Mouse (Mus musculus) midbrain, embryonic 13.5 days (tissue): ENCODE results near the gene Atxn7. TPM values are rescaled to one million over a fixed set of nuclear protein-coding genes. Genes with fewer than 3 reads are reported as not detected.
A peak's percentile ranks its signal among the peaks of the same experiment; 100 is the strongest.

Experiments used
- ATAC-seq: fragments of 200-750 bp; cut with Nextera tagmentation; 2 replicates; pipeline ENCODE4 v1.8.0; 2017; ENCODE audit warnings: mild to moderate bottlenecking, moderate TSS enrichment, moderate library complexity
- H3K27ac ChIP-seq: fragments of 300-500 bp; sonication (generic); 2 replicates; pipeline ENCODE4 v1.5.1; 2015; ENCODE audit warnings: inconsistent platforms, mild to moderate bottlenecking, moderate library complexity
- H3K27me3 ChIP-seq: fragments of 300-500 bp; sonication (generic); 2 replicates; pipeline ENCODE4 v1.6.1; 2015; ENCODE audit warnings: mild to moderate bottlenecking, inconsistent platforms
- H3K36me3 ChIP-seq: fragments of 300-500 bp; sonication (generic); 2 replicates; pipeline ENCODE4 v1.6.1; 2015; ENCODE audit warnings: mild to moderate bottlenecking, inconsistent platforms
- H3K4me1 ChIP-seq: fragments of 300-500 bp; sonication (generic); replicated peaks from 2 replicates; pipeline ENCODE4 v1.6.1; 2015; ENCODE audit warnings: inconsistent platforms
- H3K4me2 ChIP-seq: fragments of 300-500 bp; sonication (generic); replicated peaks from 2 replicates; pipeline ENCODE4 v1.6.1; 2015; ENCODE audit warnings: moderate library complexity, mild to moderate bottlenecking, inconsistent platforms
- H3K4me3 ChIP-seq: fragments of 300-500 bp; sonication (generic); replicated peaks from 2 replicates; pipeline ENCODE4 v1.5.1; 2015; ENCODE audit warnings: mild to moderate bottlenecking, inconsistent platforms
- H3K9ac ChIP-seq: fragments of 300-500 bp; sonication (generic); replicated peaks from 2 replicates; pipeline ENCODE4 v1.6.1; 2015; ENCODE audit warnings: mild to moderate bottlenecking, inconsistent platforms
- H3K9me3 ChIP-seq: fragments of 300-500 bp; sonication (generic); 2 replicates; pipeline ENCODE4 v1.6.1; 2016; ENCODE audit warnings: mild to moderate bottlenecking, inconsistent platforms
- WGBS: fragments of 180-500 bp; shearing (Covaris S2); methylation state at CpG from one replicate; pipeline ENCODE4 v1.1.7; 2015; 5-methylcytosine and 5-hydroxymethylcytosine counted together
- polyA plus RNA-seq: library from polyadenylated mRNA; unstranded; fragments of >200 nt; fragmentation: Nextera tagmentation; extraction: Ambion mirVana; gene quantifications from 2 replicates; pipeline ENCODE4 v1.2.1, GENCODE M21; 2015

Atxn7 gene
- polyA plus RNA-seq, 1 experiment from 2014 or later: 3.8 TPM

DNA sequence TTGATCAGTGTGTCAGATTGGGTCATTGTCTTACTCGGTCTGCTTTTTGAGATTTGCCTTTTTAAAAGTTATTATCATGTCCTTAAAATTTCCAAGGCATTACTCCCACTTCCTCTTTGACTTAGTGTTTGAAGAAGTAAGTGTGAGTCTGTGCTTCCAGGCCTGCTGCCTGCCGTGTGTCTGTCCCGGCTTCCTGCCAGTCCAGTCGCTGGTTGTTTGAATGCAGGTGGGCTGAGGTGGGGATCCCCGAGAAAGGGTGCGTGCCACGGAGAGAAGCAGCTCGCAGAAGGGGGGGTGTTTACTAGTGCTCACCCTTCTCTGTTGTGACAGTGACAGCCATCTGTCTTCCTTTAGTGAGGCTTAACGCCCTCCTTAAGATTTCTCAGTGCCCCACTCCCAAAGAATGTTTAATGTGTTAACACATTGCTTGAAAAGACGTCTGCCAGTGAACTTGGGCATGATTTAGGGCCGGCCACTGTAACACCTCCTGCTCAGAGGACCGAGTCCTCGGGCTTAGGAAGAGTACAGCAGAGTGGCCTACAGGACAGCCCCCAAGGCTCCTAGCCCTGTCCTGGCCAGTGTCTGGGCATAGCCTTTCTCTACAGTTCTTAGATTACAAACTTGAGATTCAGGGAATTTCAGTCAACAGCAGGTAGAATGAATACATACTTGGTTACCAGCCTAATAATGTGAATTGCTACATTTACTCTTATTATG, 143.1 kb downstream of the Atxn7 start:
- Histone ChIP-seq H3K27me3 (no peaks in the 10 kb centered on the region), H3K27ac (no peak overlapping the region), H3K9ac (no peak overlapping the region), H3K36me3 (peaks cover 35% of the 10 kb centered on the region), H3K4me1 (no peaks in the 10 kb centered on the region), H3K9me3 (no peaks in the 10 kb centered on the region), H3K4me3 (no peak overlapping the region), H3K4me2 (no peak overlapping the region)
- no peak for ATAC-seq
- WGBS: 83% methylated on average over 13 of the region's 13 CpGs

DNA sequence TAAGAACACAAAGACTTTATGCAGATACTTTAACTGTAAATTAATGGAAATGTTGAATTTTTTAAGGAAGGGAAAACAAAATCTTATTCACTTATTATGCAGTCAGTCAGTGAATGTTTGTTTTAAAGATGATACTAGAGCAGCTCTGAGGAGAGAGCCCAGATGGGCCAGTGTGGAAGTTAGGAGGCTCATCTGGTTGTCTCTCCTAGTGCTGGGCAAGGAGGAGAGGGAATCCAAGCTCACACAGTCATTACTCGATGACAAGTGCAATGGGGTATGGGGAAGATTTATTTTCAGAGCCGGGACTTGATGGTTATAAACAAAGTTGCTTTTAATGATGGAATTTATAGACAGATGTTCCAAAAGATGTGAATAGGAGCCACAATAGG, 143.7 kb downstream of the Atxn7 start:
- Histone ChIP-seq H3K9me3 (no peaks in the 10 kb centered on the region), H3K4me1 (no peaks in the 10 kb centered on the region), H3K27ac (no peak overlapping the region), H3K27me3 (no peaks in the 10 kb centered on the region), H3K4me3 (no peak overlapping the region), H3K36me3 (peaks cover 32% of the 10 kb centered on the region), H3K4me2 (no peak overlapping the region), H3K9ac (no peak overlapping the region)
- WGBS: 88% methylated on average over 2 of the region's 2 CpGs
- ATAC-seq: no peak

DNA sequence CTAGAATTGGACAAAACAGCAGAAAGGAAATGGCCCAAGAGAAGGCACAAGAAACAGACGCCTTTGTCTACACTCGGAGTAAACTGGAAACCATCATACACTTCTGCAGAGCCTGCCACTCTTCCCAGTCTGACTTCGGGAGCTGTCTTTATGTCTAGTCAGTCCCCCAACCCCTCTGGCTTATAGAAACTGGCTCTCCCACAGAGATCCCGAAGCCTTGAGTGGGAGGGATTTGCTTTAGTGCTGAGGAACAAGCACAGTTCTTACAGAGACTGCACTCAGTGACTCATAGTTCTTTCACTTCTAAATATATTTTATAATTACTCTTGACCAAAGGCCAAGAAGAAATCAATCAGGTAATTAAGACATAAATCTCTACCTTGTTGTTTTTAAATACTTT, 149.5 kb downstream of the Atxn7 start:
- Histone ChIP-seq H3K27me3 (no peaks in the 10 kb centered on the region), H3K36me3 (peaks cover 56% of the 10 kb centered on the region), H3K9ac (no peak overlapping the region), H3K9me3 (no peaks in the 10 kb centered on the region), H3K4me1 (no peaks in the 10 kb centered on the region), H3K27ac (no peak overlapping the region), H3K4me3 (no peak overlapping the region), H3K4me2 (no peak overlapping the region)
- no peak for ATAC-seq
- 83% methylated on average over 4 of the region's 4 CpGs for WGBS

DNA sequence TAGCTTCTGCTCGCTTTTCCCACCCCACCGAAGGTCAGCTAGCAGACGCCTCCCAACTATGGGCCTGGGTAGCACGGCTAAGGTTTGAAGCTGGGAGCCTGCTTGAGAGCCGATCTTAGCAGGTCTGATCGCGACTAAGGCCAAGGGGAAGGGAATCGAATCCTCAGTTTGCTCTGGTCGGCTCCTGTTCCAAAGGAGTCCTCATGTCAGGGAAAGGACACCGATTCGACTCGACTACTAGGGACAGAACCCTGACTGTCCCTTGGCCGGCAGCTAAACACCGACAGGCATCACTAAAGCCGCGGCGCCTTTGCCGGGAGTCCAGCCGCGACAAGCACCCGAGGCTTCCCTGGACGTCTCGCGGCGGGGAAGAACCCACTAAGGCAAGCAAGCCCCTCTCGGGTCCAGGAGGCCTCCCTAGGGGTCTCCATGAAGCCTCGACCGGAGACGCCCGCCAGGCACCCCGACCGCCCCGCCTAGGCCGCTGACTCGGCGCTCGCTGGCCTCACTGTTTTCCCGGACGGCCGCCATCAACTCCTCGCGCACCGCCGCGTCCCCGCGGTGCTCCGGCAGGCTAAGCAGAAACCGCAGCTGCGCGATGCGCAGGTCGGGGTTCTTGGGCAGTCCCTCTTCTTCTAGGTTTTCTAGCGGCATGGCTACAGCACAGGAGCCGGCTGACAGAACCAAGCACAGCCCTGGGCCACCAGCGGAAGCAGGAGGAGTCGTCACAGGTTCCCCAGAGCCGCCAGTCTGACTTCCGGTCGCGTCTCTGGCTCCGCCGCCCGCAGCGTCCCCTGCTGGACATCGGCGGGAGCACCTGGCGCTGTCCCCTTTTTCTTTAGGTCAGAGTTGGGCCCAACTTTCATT, 159.2 kb downstream of the Atxn7 start, which contains the start of gene Psmd6:
TSS of gene Psmd6 (minus strand) at position 755 of the 867 bp plus-strand sequence.
- under 1% methylated on average over 68 of the region's 68 CpGs for WGBS
- Histone ChIP-seq H3K4me3 (peak within 1 kb of the TSS; percentile 99), H3K27me3 (no peaks in the 10 kb centered on the region), H3K9ac (peak within 1 kb of the TSS; percentile 99), H3K36me3 (peaks cover 31% of the 10 kb centered on the region), H3K9me3 (no peaks in the 10 kb centered on the region), H3K27ac (peak within 1 kb of the TSS; percentile 86), H3K4me1 (peaks cover 30% of the 10 kb centered on the region), H3K4me2 (peak within 1 kb of the TSS; percentile 89)
- ATAC-seq: peak; percentile 99

Other genes starting within 250 kb of the Atxn7 start
- gene Gm281, start 47.0 kb upstream of the Atxn7 start, polyA plus RNA-seq: not detected in 2 replicates
- 196 and 215 TPM in 2 replicates for gene Thoc7, start 412 bp downstream of the Atxn7 start, polyA plus RNA-seq
- 285 and 292 TPM in 2 replicates for gene Psmd6, start 159.5 kb downstream of the Atxn7 start, polyA plus RNA-seq
- not detected in 2 replicates for gene Olfr720, start 225.4 kb downstream of the Atxn7 start, polyA plus RNA-seq